Mouse (Mus musculus) forebrain, embryonic 13.5 days (tissue): ENCODE measurements at regions not wholly inside any gene's neighbourhood (a gene's known extent, or its start where the extent isn't known, plus 50 kb on each side); places are given as distances from the start of the nearest gene placed in this dataset.
"Not testable (repeated sequence)": the region's sequence is repeated elsewhere in the genome, so short reads cannot be mapped to it uniquely, and the experiment has no call there.

Source experiments
- ATAC-seq: fragments of 200-750 bp; cut with Nextera tagmentation; 2 replicates; pipeline ENCODE4 v1.8.0; 2017
- H3K27ac ChIP-seq: fragments of 300-500 bp; sonication (generic); 2 replicates; pipeline ENCODE4 v1.5.1; 2015; ENCODE audit warnings: inconsistent platforms, mild to moderate bottlenecking, moderate library complexity
- H3K27me3 ChIP-seq: fragments of 300-500 bp; sonication (generic); 2 replicates; pipeline ENCODE4 v1.6.1; 2015; ENCODE audit warnings: mild to moderate bottlenecking, inconsistent platforms
- H3K36me3 ChIP-seq: fragments of 300-500 bp; sonication (generic); 2 replicates; pipeline ENCODE4 v1.6.1; 2015; ENCODE audit warnings: mild to moderate bottlenecking, inconsistent platforms; ENCODE audit not compliant: poor library complexity, severe bottlenecking
- H3K4me1 ChIP-seq: fragments of 300-500 bp; sonication (generic); 2 replicates; pipeline ENCODE4 v1.6.1; 2015; ENCODE audit warnings: inconsistent platforms
- H3K4me2 ChIP-seq: fragments of 300-500 bp; sonication (generic); 2 replicates; pipeline ENCODE4 v1.6.1; 2015; ENCODE audit warnings: inconsistent platforms, mild to moderate bottlenecking, moderate library complexity
- H3K4me3 ChIP-seq: fragments of 300-500 bp; sonication (generic); 2 replicates; pipeline ENCODE4 v1.5.1; 2015; ENCODE audit warnings: mild to moderate bottlenecking, inconsistent platforms
- H3K9ac ChIP-seq: fragments of 300-500 bp; sonication (generic); 2 replicates; pipeline ENCODE4 v1.6.1; 2015; ENCODE audit warnings: mild to moderate bottlenecking, inconsistent platforms
- H3K9me3 ChIP-seq: fragments of 300-500 bp; sonication (generic); replicated peaks from 2 replicates; pipeline ENCODE4 v1.6.1; 2016; ENCODE audit warnings: inconsistent platforms
- WGBS: fragments of 180-500 bp; shearing (Covaris S2); methylation state at CpG from one replicate; pipeline ENCODE4 v1.1.7; 2015; 5-methylcytosine and 5-hydroxymethylcytosine counted together

DNA sequence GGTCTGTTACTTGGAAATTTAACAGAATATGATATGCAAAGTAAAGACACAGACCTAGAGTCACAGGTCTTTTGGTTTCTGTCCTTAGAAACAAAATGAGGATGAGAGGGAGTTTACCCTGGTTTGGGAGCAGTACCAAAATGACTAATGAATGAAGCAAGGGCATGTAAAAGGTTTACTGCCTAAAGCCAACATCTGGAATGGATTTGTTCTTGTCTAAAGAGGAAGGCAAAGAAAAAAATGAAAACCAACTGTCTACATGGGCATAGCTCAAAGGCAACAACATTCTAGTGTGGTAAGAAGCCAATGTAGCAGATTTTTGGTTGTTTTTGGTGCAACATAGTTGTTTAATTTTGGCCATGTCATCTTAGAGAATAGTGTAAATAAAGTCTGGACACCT, 203.5 kb upstream of the Diaph2 start:
- H3K36me3 ChIP-seq = no peaks in the 10 kb centered on the region
- no peak overlapping the region for H3K4me3 ChIP-seq
- no peaks in the 10 kb centered on the region for H3K9me3 ChIP-seq
- no peaks in the 10 kb centered on the region for H3K4me1 ChIP-seq
- H3K9ac ChIP-seq = no peak overlapping the region
- no peak for ATAC-seq
- H3K27me3 ChIP-seq = no peaks in the 10 kb centered on the region
- H3K27ac ChIP-seq = no peak overlapping the region
- no peak overlapping the region for H3K4me2 ChIP-seq

DNA sequence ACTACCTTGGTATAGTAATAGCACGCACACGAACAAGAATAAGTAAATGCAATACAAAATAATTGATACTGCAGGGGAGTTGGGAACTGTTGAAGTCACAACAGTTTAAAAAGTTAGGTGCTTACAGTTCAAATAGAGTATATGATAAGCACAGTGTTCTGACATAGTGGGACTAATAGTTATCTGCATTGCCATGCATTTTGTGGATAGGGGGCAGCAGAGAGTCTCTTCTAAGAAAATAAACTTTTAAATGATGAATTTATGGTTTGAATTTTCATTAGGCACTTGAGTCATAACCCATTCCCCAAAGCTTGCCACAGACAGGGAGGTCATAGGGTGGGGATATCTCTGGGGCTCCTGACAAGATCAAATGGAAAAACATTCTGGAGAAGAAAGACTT, 201.9 kb upstream of the Diaph2 start:
- no peak overlapping the region for H3K9ac ChIP-seq
- no peaks in the 10 kb centered on the region for H3K4me1 ChIP-seq
- WGBS = 87% methylated on average over 2 of the region's 2 CpGs
- no peak for ATAC-seq
- H3K27me3 ChIP-seq = no peaks in the 10 kb centered on the region
- no peak overlapping the region for H3K27ac ChIP-seq
- H3K4me3 ChIP-seq = no peak overlapping the region
- no peaks in the 10 kb centered on the region for H3K9me3 ChIP-seq
- H3K36me3 ChIP-seq = no peaks in the 10 kb centered on the region
- H3K4me2 ChIP-seq = no peak overlapping the region

GRCm38 (mm10) chrX:129556001-129556400, 193.5 kb upstream of the Diaph2 start:
- H3K4me1 ChIP-seq = no peaks in the 10 kb centered on the region
- H3K9ac ChIP-seq = no peak overlapping the region
- H3K36me3 ChIP-seq = no peaks in the 10 kb centered on the region
- no peak overlapping the region for H3K4me3 ChIP-seq
- H3K27ac ChIP-seq = no peak overlapping the region
- no peaks in the 10 kb centered on the region for H3K9me3 ChIP-seq
- H3K27me3 ChIP-seq = no peaks in the 10 kb centered on the region
- ATAC-seq = no peak
- H3K4me2 ChIP-seq = no peak overlapping the region

DNA sequence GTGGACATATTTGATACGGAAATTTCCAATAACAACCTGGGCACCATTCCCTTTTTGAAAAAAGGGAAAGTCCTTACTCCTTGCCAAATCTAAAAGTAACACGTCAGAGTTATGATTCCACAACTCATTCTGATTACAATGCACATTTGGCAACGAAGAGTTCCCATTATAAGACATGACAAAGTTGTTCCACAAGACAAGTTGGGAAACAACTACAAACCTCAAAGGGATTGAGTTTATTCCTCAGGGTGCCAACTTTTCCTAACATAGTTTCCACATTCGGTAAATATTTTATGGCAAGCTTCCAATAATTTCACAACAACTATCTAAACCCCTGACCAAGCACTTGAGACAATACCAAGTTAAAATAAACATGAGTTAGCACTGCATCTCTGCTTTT, 150.1 kb upstream of the Diaph2 start:
- Histone ChIP-seq H3K9ac (no peak overlapping the region), H3K4me2 (no peak overlapping the region), H3K36me3 (no peaks in the 10 kb centered on the region), H3K9me3 (no peaks in the 10 kb centered on the region), H3K27me3 (no peaks in the 10 kb centered on the region), H3K4me1 (no peaks in the 10 kb centered on the region), H3K27ac (no peak overlapping the region), H3K4me3 (no peak overlapping the region)
- WGBS = 82% methylated on average over 4 of the region's 4 CpGs
- ATAC-seq = no peak

GRCm38 (mm10) chrX:129607842-129608241, 141.7 kb upstream of the Diaph2 start:
- H3K9me3 ChIP-seq = no peaks in the 10 kb centered on the region
- no peak for ATAC-seq
- H3K27me3 ChIP-seq = no peaks in the 10 kb centered on the region
- no peak overlapping the region for H3K4me3 ChIP-seq
- no peaks in the 10 kb centered on the region for H3K36me3 ChIP-seq
- no peak overlapping the region for H3K4me2 ChIP-seq
- H3K4me1 ChIP-seq = no peaks in the 10 kb centered on the region
- no peak overlapping the region for H3K9ac ChIP-seq
- no peak overlapping the region for H3K27ac ChIP-seq
- WGBS = 75% methylated on average over 2 of the region's 2 CpGs

DNA sequence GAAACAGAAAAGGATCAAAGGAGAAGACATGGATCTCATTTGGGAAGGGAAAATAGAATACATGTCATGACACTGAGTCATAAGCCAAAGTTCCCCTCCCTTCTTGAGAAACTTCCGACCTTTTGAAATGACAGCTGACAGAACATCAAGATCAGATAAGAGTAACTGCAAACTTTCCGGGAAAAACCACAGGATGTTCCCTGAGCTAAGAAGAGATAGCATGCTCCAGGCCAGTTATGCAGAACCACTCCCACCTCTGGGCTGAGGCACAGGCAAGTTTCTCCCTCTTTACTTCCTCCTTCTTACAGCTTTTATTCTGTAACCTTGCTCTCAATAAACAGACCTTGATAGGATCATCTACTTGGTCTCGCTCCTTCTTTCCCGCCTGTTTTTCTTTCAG, 138.0 kb upstream of the Diaph2 start:
- H3K36me3 ChIP-seq, H3K4me3 ChIP-seq, H3K4me1 ChIP-seq, H3K9ac ChIP-seq, H3K4me2 ChIP-seq, H3K27ac ChIP-seq, H3K9me3 ChIP-seq, H3K27me3 ChIP-seq, ATAC-seq: not testable (repeated sequence)
- WGBS = 92% methylated on average over 4 of the region's 4 CpGs

DNA sequence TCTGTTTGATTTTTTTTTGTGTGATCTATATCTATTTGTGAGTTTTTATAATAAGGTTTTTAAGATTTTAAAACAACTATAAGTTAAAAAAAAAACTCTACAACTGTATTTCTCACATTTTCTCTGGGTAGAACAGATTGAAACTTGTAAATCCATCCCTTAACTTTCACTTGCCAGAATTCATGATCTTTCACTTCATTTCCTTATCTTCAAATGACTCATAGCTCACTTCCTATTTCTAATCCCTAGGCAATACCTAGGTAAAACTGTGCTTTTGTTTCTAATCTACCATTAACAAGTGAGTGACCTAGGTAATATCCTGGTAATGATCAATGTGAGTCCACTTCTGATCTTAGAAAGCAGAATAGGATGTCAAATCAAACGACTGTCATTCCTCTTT, 112.5 kb upstream of the Diaph2 start:
- 44% methylated on average over 1 of the region's 1 CpGs for WGBS
- H3K9me3 ChIP-seq = no peaks in the 10 kb centered on the region
- no peaks in the 10 kb centered on the region for H3K36me3 ChIP-seq
- no peak overlapping the region for H3K4me2 ChIP-seq
- no peaks in the 10 kb centered on the region for H3K27me3 ChIP-seq
- no peaks in the 10 kb centered on the region for H3K4me1 ChIP-seq
- H3K9ac ChIP-seq = no peak overlapping the region
- ATAC-seq = no peak
- H3K4me3 ChIP-seq = no peak overlapping the region
- no peak overlapping the region for H3K27ac ChIP-seq

DNA sequence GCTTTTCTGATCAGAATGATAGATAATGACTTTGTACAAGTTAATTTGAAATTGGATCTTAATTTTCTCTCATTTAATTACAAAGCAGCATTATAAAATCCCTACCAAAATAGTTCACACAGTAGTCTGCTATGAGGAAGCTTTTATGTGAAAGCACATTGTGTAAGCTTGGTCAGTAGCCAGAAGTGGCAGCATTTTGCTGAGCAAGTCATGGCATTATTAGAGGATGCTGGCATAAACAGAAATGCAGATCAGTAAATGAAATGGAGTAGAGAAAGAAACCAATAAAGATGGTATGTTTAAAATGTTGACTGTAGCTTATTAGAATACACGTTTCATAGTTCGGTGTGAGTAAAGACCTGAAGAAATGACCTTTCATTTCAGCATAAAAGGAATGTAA, 104.4 kb upstream of the Diaph2 start:
- Histone ChIP-seq H3K4me3 (no peak overlapping the region), H3K9me3 (no peaks in the 10 kb centered on the region), H3K36me3 (no peaks in the 10 kb centered on the region), H3K9ac (no peak overlapping the region), H3K4me1 (no peaks in the 10 kb centered on the region), H3K27me3 (no peaks in the 10 kb centered on the region), H3K27ac (no peak overlapping the region), H3K4me2 (no peak overlapping the region)
- no peak for ATAC-seq
- 64% methylated on average over 2 of the region's 2 CpGs for WGBS

DNA sequence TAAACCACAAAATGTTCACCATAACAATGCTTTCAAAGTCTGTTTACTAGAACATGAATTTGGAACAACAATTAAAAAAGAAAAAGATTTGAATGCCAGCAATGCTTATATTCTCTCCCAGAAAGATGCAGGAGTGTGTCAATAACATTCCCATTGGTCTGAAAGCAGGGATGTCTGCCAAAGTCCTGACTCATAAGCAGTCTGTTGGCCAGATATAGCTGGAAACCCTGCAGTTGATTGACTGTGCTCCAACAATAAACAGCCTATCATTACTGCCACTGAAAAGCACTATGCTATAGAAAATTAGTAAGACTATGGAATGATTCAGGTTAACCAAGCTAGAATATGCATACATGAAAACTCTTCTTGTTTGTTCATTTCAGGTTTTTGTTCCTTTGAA, 92.6 kb upstream of the Diaph2 start:
- ATAC-seq = peak; percentile 51; the same call in 1 of the 2 replicates

DNA sequence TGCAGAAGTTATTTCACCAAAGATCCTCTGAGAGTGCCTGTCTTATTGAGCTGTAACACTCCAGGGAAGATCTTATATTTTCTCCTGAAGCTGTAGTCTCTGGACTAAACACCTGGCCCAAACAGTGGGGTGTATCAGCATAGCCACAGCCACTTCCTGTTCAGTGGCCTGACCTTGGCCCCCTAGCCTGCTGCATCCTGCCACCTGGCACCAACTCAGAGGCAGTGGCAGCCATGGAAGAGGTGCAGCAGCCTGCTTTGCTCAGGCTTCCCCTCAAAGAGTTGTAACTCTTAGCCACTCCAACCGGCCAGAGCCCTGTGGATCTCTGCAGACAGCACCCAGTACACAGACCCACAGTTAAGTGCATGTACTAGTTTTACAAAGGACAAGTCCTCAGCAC, 58.9 kb upstream of the Diaph2 start:
- H3K9me3 ChIP-seq = no peaks in the 10 kb centered on the region
- no peak for ATAC-seq
- no peaks in the 10 kb centered on the region for H3K36me3 ChIP-seq
- no peaks in the 10 kb centered on the region for H3K27me3 ChIP-seq
- no peak overlapping the region for H3K4me3 ChIP-seq
- no peak overlapping the region for H3K27ac ChIP-seq
- no peak overlapping the region for H3K9ac ChIP-seq
- WGBS = 83% methylated on average over 1 of the region's 1 CpGs
- no peak overlapping the region for H3K4me2 ChIP-seq
- H3K4me1 ChIP-seq = no peaks in the 10 kb centered on the region

More for the DNA sequence above, 92.6 kb upstream of the Diaph2 start:
- Histone ChIP-seq H3K4me3 (no peak overlapping the region), H3K27me3 (no peaks in the 10 kb centered on the region), H3K36me3 (no peaks in the 10 kb centered on the region), H3K27ac (no peak overlapping the region), H3K4me2 (no peak overlapping the region), H3K9ac (no peak overlapping the region), H3K9me3 (no peaks in the 10 kb centered on the region), H3K4me1 (no peaks in the 10 kb centered on the region)
